Mouse (Mus musculus) embryonic facial prominence, embryonic 11.5 days (tissue): Measurements from ENCODE around the gene Cyp4f40. TPM values are rescaled to one million over a fixed set of nuclear protein-coding genes. Genes with fewer than 3 reads are reported as not detected.
"Not testable (repeated sequence)": the region's sequence is repeated elsewhere in the genome, so short reads cannot be mapped to it uniquely, and the experiment has no call there.

Experiments used
- ATAC-seq: fragments of 200-750 bp; cut with Nextera tagmentation; replicated peaks from 2 replicates; pipeline ENCODE4 v1.8.0; 2017; ENCODE audit warnings: low read depth; ENCODE audit not compliant: insufficient number of reproducible peaks, low FRiP score, low TSS enrichment
- DNase-seq: peaks from one replicate; pipeline ENCODE4 v3.0.0-alpha.2; 2015; ENCODE audit warnings: low spot score
- H3K27ac ChIP-seq: fragments of 300-500 bp; sonication (generic); replicated peaks from 2 replicates; pipeline ENCODE4 v1.5.1; 2014; ENCODE audit warnings: mild to moderate bottlenecking, low read depth, low read length, control low read depth
- H3K27me3 ChIP-seq: fragments of 300-500 bp; sonication (generic); 2 replicates; pipeline ENCODE4 v1.6.1; 2014; ENCODE audit warnings: mild to moderate bottlenecking, low read length, moderate library complexity, mixed read lengths; ENCODE audit not compliant: control insufficient read depth, insufficient read depth
- H3K36me3 ChIP-seq: fragments of 300-500 bp; sonication (generic); replicated peaks from 2 replicates; pipeline ENCODE4 v1.6.1; 2014; ENCODE audit warnings: low read depth, mild to moderate bottlenecking, low read length, moderate library complexity, mixed read lengths; ENCODE audit not compliant: control insufficient read depth, insufficient read depth
- H3K4me1 ChIP-seq: fragments of 300-500 bp; sonication (generic); 2 replicates; pipeline ENCODE4 v1.6.1; 2014; ENCODE audit warnings: low read length, mixed read lengths; ENCODE audit not compliant: control insufficient read depth, insufficient read depth
- H3K4me2 ChIP-seq: fragments of 300-500 bp; sonication (generic); 2 replicates; pipeline ENCODE4 v1.6.1; 2014; ENCODE audit warnings: low read depth, mild to moderate bottlenecking, control low read depth, low read length, moderate library complexity
- H3K4me3 ChIP-seq: fragments of 300-500 bp; sonication (generic); 2 replicates; pipeline ENCODE4 v1.5.1; 2014; ENCODE audit warnings: low read depth, low read length, control low read depth
- H3K9ac ChIP-seq: fragments of 300-500 bp; sonication (generic); replicated peaks from 2 replicates; pipeline ENCODE4 v1.6.1; 2014; ENCODE audit warnings: mild to moderate bottlenecking, control low read depth, low read length
- H3K9me3 ChIP-seq: fragments of 300-500 bp; sonication (generic); replicated peaks from 2 replicates; pipeline ENCODE4 v1.6.1; 2016; ENCODE audit warnings: mild to moderate bottlenecking, low read length, inconsistent platforms, mixed read lengths; ENCODE audit not compliant: control insufficient read depth
- WGBS: fragments of 180-500 bp; shearing (Covaris S2); extraction: QIAGEN DNeasy Blood & Tissue Kit; methylation state at CpG from one replicate; pipeline ENCODE4 v1.1.7; 2014; 5-methylcytosine and 5-hydroxymethylcytosine counted together
- polyA plus RNA-seq: library from polyadenylated mRNA; unstranded; fragments of >200 nt; fragmentation: Nextera tagmentation; extraction: Ambion mirVana; gene quantifications from 2 replicates; pipeline ENCODE4 v1.2.1, GENCODE M21; 2014

The Cyp4f40 gene
- polyA plus RNA-seq, 1 experiment from 2014 or later, result not detected

- 63% methylated on average over 7 of the region's 7 CpGs for WGBS
- no peak overlapping the region for H3K4me3 ChIP-seq
These were observed 15.3 kb downstream of the Cyp4f40 start for GRCm38 (mm10) chr17:32673976-32674375.

DNA sequence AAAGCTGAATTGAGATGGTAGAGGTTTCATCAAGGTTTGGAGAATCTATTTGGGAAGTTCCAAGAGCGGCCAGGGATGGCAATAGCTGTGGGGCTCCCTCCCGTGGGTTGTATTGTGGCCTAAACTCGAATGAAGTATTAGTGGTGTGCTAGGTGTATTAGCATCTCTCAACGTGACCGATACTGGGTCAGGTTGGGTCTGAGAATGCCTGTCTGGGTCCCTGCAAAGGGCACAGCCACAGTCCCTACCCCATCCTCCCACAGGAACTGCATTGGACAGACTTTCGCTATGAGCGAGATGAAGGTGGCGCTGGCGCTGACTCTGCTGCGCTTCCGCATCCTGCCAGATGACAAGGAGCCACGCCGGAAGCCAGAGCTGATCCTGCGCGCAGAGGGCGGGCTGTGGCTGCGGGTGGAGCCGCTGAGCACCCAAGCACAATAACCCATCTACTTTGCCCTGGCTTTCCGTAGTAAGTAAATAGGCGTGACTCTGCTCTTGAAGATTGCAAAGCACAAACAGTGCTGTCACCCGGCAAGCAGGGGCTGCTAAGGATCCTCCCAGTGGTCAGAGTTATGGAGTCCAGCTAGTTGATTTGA is 17.4 kb downstream of the Cyp4f40 start:
- H3K4me2 ChIP-seq, result no peak overlapping the region

More at GRCm38 (mm10) chr17:32673976-32674375, 15.3 kb downstream of the Cyp4f40 start:
- DNase-seq, result peak; percentile 31
- no peak for ATAC-seq
- no peaks in the 10 kb centered on the region; the same call in 1 of the 2 replicates for H3K36me3 ChIP-seq
- no peak overlapping the region for H3K9ac ChIP-seq
- no peaks in the 10 kb centered on the region for H3K27me3 ChIP-seq
- H3K4me2 ChIP-seq, result no peak overlapping the region
- H3K9me3 ChIP-seq, result no peaks in the 10 kb centered on the region
- H3K27ac ChIP-seq, result no peak overlapping the region
- H3K4me1 ChIP-seq, result no peaks in the 10 kb centered on the region

GRCm38 (mm10) chr17:32680404-32680803 is 21.7 kb downstream of the Cyp4f40 start:
- H3K4me3 ChIP-seq, result no peak overlapping the region
- no peaks in the 10 kb centered on the region for H3K27me3 ChIP-seq
- no peaks in the 10 kb centered on the region; the same call in 1 of the 2 replicates for H3K36me3 ChIP-seq
- no peaks in the 10 kb centered on the region for H3K4me1 ChIP-seq
- 28% methylated on average over 2 of the region's 2 CpGs for WGBS
- H3K9me3 ChIP-seq, result no peaks in the 10 kb centered on the region
- no peak overlapping the region for H3K4me2 ChIP-seq
- no peak for ATAC-seq
- peak; percentile 72 for DNase-seq
- H3K9ac ChIP-seq, result no peak overlapping the region
- H3K27ac ChIP-seq, result no peak overlapping the region

More for the DNA sequence above, 17.4 kb downstream of the Cyp4f40 start:
- H3K27me3 ChIP-seq, result no peaks in the 10 kb centered on the region
- H3K4me3 ChIP-seq, result no peak overlapping the region
- H3K4me1 ChIP-seq, result no peaks in the 10 kb centered on the region
- DNase-seq, result peak; percentile 26
- H3K9me3 ChIP-seq, result no peaks in the 10 kb centered on the region
- H3K9ac ChIP-seq, result no peak overlapping the region
- WGBS, result 36% methylated on average over 21 of the region's 21 CpGs
- H3K36me3 ChIP-seq, result no peaks in the 10 kb centered on the region; the same call in 1 of the 2 replicates
- no peak overlapping the region for H3K27ac ChIP-seq
- ATAC-seq, result no peak

DNA sequence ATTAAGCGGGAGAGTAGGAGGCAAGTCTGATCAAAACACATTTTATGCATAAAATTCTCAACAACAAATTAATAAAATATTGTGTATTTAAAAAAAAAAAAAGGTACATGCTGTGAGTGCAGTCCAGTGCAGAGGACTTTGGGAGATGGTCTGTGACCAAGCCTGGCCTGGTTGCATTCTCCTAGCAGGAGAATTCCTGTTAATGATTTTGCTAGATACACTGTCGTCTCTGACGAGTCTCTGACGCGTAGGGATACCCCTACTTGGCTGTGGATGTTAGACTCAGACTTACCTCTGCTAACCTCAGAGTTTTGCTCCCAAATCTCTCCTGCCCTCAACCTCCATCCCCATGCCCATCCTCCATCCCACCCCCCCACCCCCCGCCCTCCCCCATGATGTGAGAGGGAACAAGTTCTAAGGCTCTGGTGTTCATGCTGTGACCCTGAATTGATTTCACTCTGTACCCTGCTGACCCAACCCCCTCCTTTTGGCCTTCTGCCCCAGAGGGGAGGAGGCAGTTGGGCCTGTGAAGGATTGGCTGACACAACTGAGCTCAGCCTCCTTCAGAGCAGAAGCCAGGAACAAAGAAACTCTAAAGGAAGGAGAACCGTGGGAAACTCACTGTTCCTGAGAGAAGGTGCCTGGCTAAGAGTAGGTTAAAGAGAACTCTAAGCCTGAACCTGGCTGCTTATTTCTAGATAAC is 26.5 kb downstream of the Cyp4f40 start, which contains the start of gene Cyp4f15:
TSS of gene Cyp4f15 (plus strand) at position 580 of the 703 bp plus-strand sequence.
- no peak within 1 kb of the TSS for H3K9ac ChIP-seq
- 15% methylated on average over 7 of the region's 7 CpGs for WGBS
- H3K36me3 ChIP-seq, result no peaks in the 10 kb centered on the region
- H3K27me3 ChIP-seq, result no peaks in the 10 kb centered on the region
- no peak for ATAC-seq
- H3K4me3 ChIP-seq, result no peak within 1 kb of the TSS
- H3K4me1 ChIP-seq, result no peaks in the 10 kb centered on the region
- H3K9me3 ChIP-seq, result no peaks in the 10 kb centered on the region
- H3K27ac ChIP-seq, result no peak within 1 kb of the TSS
- DNase-seq, result peak; percentile 17
- no peak within 1 kb of the TSS for H3K4me2 ChIP-seq

GRCm38 (mm10) chr17:32686722-32687121 is 28.0 kb downstream of the Cyp4f40 start:
- Histone ChIP-seq H3K4me2 (no peak overlapping the region), H3K4me3 (no peak overlapping the region), H3K27me3 (no peaks in the 10 kb centered on the region), H3K4me1 (no peaks in the 10 kb centered on the region), H3K9ac (no peak overlapping the region), H3K36me3 (no peaks in the 10 kb centered on the region), H3K27ac (no peak overlapping the region), H3K9me3 (no peaks in the 10 kb centered on the region)
- ATAC-seq (no peak), DNase-seq (no peak)
- 92% methylated on average over 5 of the region's 5 CpGs for WGBS

GRCm38 (mm10) chr17:32690959-32691358 is 32.3 kb downstream of the Cyp4f40 start:
- no peaks in the 10 kb centered on the region for H3K4me1 ChIP-seq
- no peak overlapping the region for H3K27ac ChIP-seq
- no peak overlapping the region for H3K4me3 ChIP-seq
- H3K4me2 ChIP-seq, result no peak overlapping the region
- DNase-seq, result no peak
- H3K27me3 ChIP-seq, result no peaks in the 10 kb centered on the region
- no peaks in the 10 kb centered on the region for H3K36me3 ChIP-seq
- no peaks in the 10 kb centered on the region for H3K9me3 ChIP-seq
- no peak for ATAC-seq
- 97% methylated on average over 1 of the region's 1 CpGs for WGBS
- no peak overlapping the region for H3K9ac ChIP-seq

DNA sequence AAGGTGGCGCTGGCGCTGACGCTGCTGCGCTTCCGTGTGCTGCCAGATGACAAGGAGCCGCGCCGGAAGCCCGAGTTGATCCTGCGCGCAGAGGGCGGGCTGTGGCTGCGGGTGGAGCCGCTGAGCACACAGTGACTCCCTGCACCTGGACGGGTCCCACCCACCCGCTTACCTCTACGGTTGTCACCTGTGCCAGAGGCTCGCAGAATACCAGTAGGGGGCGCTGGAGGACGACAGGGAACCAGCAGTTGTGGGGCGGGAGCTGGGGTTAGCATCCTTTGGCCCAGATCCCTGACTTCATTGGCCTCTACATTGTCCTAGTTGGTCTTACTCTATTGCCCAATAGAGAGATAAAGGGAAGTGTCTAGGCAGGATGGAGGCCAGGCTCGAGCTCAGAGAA is 44.1 kb downstream of the Cyp4f40 start:
- ATAC-seq, result no peak
- peak; percentile 18 for DNase-seq
- Histone ChIP-seq H3K4me1 (no peaks in the 10 kb centered on the region), H3K27ac (no peak overlapping the region), H3K9ac (no peak overlapping the region), H3K4me2 (no peak overlapping the region), H3K4me3 (no peak overlapping the region), H3K9me3 (no peaks in the 10 kb centered on the region), H3K36me3 (no peaks in the 10 kb centered on the region), H3K27me3 (no peaks in the 10 kb centered on the region)
- WGBS, result 33% methylated on average over 22 of the region's 22 CpGs

DNA sequence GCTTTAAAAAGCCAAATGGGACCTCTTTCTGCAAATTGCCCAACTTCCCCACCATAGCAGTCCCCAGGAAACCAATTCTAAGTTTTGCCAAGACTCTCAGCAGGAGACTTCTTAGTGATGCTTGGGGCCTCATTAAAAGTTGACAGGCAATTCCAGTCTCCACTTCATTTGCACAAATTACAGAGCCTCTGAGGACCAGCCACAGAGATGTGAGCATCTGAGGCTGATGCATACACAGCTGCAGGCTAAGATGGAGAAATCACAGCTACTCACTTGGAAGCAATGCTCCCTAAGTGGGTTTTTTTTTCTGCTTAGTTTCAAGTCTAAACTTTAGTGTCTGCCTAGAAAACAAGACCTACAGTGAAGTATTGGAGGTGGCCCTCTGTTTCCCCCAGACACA is 51.8 kb downstream of the Cyp4f40 start:
- not testable (repeated sequence) for H3K4me1 ChIP-seq, H3K9ac ChIP-seq, H3K9me3 ChIP-seq, H3K27ac ChIP-seq, DNase-seq, H3K4me2 ChIP-seq, H3K36me3 ChIP-seq, H3K4me3 ChIP-seq, H3K27me3 ChIP-seq, ATAC-seq
